Mouse (Mus musculus) kidney, adult 2 months (tissue): ENCODE measurements around the gene Abcc10. TPM values are rescaled to one million over a fixed set of nuclear protein-coding genes. Genes with fewer than 3 reads are reported as not detected.
A peak's percentile ranks its signal among the peaks of the same experiment; 100 is the strongest.

Experiments
- DNase-seq: peaks from one replicate; pipeline ENCODE4 v3.0.0; 2021
- H3K27ac ChIP-seq: fragments of 200-500 bp; 2 replicates; pipeline ENCODE4 v1.5.1; 2012; ENCODE audit warnings: low read depth, low read length, control low read depth, inconsistent platforms; ENCODE audit not compliant: insufficient read depth
- H3K27me3 ChIP-seq: fragments of 200-500 bp; replicated peaks from 2 replicates; pipeline ENCODE4 v1.6.1; 2012; ENCODE audit warnings: mild to moderate bottlenecking, moderate library complexity, low read length, inconsistent platforms; ENCODE audit not compliant: control insufficient read depth, insufficient read depth
- H3K36me3 ChIP-seq: fragments of 200-500 bp; 2 replicates; pipeline ENCODE4 v1.6.1; 2012; ENCODE audit warnings: mild to moderate bottlenecking, moderate library complexity, low read length, inconsistent platforms; ENCODE audit not compliant: control insufficient read depth, insufficient read depth
- H3K4me1 ChIP-seq: fragments of 200-500 bp; 2 replicates; pipeline ENCODE4 v1.6.1; 2011; ENCODE audit warnings: low read length; ENCODE audit not compliant: control insufficient read depth, insufficient read depth
- H3K4me3 ChIP-seq: fragments of 200-500 bp; 2 replicates; pipeline ENCODE4 v1.5.1; 2011; ENCODE audit warnings: mild to moderate bottlenecking, low read depth, low read length, control low read depth; ENCODE audit not compliant: insufficient read depth
- CTCF ChIP-seq: fragments of 200-500 bp; conservative IDR thresholded peaks from 2 replicates; pipeline ENCODE4 v1.5.1; 2011; ENCODE audit warnings: low read depth, mild to moderate bottlenecking, control low read depth, low read length, moderate library complexity, mixed read lengths; ENCODE audit not compliant: insufficient read depth, insufficient read length
- POLR2A ChIP-seq: fragments of 200-500 bp; IDR thresholded peaks from one replicate; pipeline ENCODE4 v1.6.1; 2011; ENCODE audit warnings: low read depth, low read length, control low read depth
- WGBS: fragments of 180-500 bp; shearing (Covaris S2); methylation state at CpG from one replicate; pipeline ENCODE4 v1.1.7; 2018; 5-methylcytosine and 5-hydroxymethylcytosine counted together
- polyA plus RNA-seq: library from polyadenylated mRNA; depleted of rRNA; stranded (reverse); fragments of >200 nt; gene quantifications from 2 replicates; pipeline ENCODE4 v1.2.3, GENCODE M21; 2012

The Abcc10 gene
- polyA plus RNA-seq, 1 experiment: 16.8 TPM

DNA sequence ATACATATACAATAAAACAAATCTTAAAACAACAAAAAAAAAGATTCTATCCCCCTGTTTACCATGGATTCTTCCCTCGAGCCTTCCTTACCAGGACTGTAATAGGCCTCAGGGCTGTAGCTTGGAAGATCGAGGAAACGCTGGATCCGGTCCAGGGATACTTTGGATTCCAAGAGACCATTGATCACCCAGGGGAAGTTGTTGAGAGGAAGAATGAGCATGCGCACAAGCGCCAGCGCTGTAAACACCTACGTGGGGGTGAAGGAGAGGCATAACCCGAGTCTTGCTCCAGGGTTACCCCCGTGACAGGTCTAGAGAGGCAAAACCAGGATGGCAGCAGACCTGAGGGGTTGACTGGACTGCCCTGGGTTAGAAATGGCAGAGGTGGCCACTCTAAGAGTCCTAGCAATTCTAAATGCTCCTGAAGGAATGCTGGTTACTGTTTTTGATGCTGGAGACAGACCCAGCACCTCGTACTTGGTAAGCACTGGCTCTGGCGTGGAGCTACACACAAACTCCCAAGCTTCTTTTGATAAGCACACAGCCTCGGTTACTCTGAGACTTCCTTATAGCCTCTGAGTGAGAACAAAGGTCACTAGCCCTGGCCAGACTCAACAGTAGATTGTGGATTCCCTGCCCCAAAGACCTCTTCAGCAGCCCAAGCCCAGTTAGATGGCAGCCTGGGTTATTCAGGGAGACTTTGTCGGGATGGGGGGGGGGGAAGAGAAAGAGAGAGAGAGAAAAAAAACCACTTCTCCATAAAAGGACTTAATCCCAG is 5.9 kb downstream of the Abcc10 start:
- 84% methylated on average over 14 of the region's 14 CpGs for WGBS
- Histone ChIP-seq H3K4me3 (no peak overlapping the region), H3K27ac (no peak overlapping the region), H3K4me1 (0 out of 2 replicates have a peak, but pooled peaks cover 7% of the 10 kb centered on the region), H3K27me3 (no peaks in the 10 kb centered on the region), H3K36me3 (no peaks in the 10 kb centered on the region)
- peak; percentile 46 for DNase-seq
- TF ChIP-seq CTCF (no peak), POLR2A (no peak)

DNA sequence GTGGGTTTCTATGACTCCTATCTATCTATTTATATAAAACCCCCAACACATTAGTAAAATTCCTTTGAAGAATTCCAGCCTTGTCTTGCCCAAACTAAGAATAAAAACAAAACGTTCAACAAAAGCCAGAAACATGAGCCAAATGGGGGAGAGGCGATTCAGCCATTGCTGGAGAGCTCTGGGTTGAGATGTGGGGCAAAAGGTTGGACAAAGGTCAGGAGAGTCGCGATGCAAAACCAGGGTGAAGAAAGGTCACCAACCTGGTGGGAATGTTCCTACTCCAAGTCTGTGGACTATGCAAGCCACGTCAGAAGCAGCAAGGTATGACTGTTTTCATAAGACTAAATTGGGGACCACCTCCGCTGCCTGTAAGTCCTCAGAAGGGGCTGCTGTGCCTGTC is 7.7 kb downstream of the Abcc10 start:
- H3K4me1 ChIP-seq: 0 out of 2 replicates have a peak, but pooled peaks cover 3% of the 10 kb centered on the region
- H3K27ac ChIP-seq: no peak overlapping the region
- DNase-seq: peak; percentile 36
- no peaks in the 10 kb centered on the region for H3K36me3 ChIP-seq
- H3K27me3 ChIP-seq: no peaks in the 10 kb centered on the region
- no peak overlapping the region for H3K4me3 ChIP-seq
- TF ChIP-seq POLR2A (no peak), CTCF (no peak)
- 47% methylated on average over 6 of the region's 6 CpGs for WGBS

DNA sequence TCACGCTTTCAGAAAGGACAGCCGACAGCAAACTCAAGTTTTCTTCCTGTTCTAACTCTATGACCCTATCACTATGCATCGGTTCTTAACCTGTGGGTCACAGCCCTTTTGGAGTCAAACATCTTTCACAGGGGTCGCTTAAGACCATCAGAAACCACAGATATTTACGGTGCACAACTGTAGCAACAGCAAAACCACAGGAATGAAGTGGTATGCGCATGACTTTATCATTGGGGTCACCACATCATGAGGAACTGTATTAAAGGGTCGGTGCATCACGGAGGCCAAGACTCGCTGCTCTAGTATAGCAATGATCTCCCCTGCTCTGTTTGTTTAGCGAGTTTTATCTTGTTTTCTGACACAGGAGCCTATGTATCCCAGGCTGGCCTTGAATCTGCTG is 12.3 kb downstream of the Abcc10 start:
- no peaks in the 10 kb centered on the region for H3K36me3 ChIP-seq
- H3K27ac ChIP-seq: no peak overlapping the region
- WGBS: 85% methylated on average over 10 of the region's 10 CpGs
- no peak overlapping the region for H3K4me3 ChIP-seq
- 0 out of 2 replicates have a peak, but pooled peaks cover 3% of the 10 kb centered on the region for H3K4me1 ChIP-seq
- DNase-seq: no peak
- H3K27me3 ChIP-seq: no peaks in the 10 kb centered on the region
- TF ChIP-seq POLR2A (no peak), CTCF (no peak)

DNA sequence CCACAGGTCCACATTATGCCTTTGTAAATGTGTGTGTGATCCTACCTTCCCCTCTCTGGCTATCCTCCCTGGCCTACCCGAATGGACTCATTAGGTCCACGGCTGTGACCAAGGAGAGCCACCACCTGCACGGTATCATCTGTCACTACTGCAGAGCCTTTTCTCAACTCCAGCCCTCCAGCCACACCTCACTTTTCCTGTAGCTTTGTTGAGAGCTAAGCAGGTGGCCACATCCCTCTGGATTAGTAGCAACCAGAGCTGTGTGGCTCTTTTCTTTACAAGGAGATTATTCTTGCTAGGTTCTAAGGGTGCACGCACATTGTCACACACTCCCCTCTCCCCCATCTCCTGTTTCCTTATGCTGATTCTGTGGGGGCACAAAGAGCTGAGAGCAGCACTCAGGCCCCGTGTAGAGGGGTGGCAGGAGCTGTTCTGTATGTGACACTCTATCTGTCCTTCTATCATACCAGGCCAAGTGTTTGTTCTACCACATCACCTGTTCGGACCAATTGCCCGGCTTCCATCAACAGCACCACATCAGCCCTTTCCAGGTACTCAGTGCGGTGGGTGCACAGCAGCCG is 14.9 kb downstream of the Abcc10 start:
- Histone ChIP-seq H3K4me3 (no peak overlapping the region), H3K4me1 (no peaks in the 10 kb centered on the region), H3K27ac (no peak overlapping the region), H3K36me3 (no peaks in the 10 kb centered on the region), H3K27me3 (no peaks in the 10 kb centered on the region)
- 81% methylated on average over 9 of the region's 9 CpGs for WGBS
- TF ChIP-seq POLR2A: no peak
- no peak for TF ChIP-seq CTCF
- no peak for DNase-seq

DNA sequence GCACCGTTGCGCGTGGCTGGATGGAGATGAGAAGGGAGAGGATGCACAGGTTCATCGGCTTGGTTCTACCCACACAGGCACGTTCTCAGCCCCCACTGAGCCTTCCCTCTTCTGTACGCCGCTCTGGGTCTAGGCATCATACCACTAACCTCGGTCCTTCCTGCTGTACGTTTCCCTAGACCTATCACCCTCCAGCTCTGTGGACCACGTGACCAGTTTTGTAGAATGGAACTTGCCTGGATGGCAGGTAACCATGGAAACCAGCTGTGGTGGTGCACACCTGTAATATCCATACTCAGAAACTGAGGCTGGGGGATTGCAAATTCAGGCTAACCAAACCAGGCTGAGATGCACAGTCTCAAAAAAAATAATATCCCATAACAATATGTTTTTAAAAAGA is 17.6 kb downstream of the Abcc10 start:
- no peaks in the 10 kb centered on the region for H3K27me3 ChIP-seq
- no peak for DNase-seq
- H3K4me1 ChIP-seq: no peaks in the 10 kb centered on the region
- H3K4me3 ChIP-seq: no peak overlapping the region
- WGBS: 83% methylated on average over 10 of the region's 10 CpGs
- H3K27ac ChIP-seq: no peak overlapping the region
- TF ChIP-seq CTCF (no peak), POLR2A (no peak)
- no peaks in the 10 kb centered on the region for H3K36me3 ChIP-seq

DNA sequence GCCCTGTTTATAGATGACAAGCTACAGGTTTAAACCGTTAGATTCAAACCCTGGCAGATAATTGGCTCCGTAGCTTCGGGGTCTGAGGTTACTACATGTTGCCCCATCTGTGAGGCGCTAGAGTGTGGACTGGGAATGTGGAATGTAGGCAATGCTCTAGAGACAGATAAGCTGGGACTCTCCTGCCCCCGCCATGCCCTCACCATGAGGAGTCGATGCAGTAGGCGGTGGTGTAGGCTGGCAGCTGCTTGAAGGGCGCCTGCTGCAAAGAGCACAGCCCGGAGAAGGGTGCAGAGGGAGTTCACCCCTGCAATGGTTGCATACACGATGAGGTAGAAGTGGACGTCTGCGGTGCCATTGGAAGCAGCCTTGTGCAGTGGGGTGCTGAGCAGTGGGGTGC is 18.3 kb downstream of the Abcc10 start:
- no peak overlapping the region for H3K4me3 ChIP-seq
- no peak overlapping the region for H3K27ac ChIP-seq
- no peaks in the 10 kb centered on the region for H3K27me3 ChIP-seq
- no peak for DNase-seq
- no peaks in the 10 kb centered on the region for H3K36me3 ChIP-seq
- TF ChIP-seq CTCF (no peak), POLR2A (no peak)
- no peaks in the 10 kb centered on the region for H3K4me1 ChIP-seq
- WGBS: 85% methylated on average over 12 of the region's 12 CpGs

DNA sequence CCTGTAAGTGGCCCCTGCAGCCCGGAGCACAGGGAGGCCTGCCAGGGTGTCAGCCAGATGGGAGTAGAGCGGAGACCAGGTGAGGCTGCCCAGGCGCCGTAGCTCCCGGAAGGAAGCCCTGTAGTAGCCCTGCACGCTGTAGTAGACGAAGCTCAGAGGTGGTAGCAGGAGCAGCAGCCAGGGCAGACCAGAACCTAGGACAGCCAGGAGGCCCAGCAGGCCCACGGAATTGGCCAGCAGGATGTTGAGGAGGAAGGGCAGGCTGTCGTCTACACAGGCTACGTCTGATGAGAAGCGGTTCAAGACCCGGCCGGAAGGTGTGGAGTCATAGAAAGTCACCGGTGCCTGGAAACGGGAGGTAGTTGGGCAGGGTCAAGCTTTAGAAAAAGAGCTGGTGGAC is 21.2 kb downstream of the Abcc10 start:
- no peaks in the 10 kb centered on the region for H3K27me3 ChIP-seq
- H3K4me1 ChIP-seq: no peaks in the 10 kb centered on the region
- no peak for TF ChIP-seq CTCF
- TF ChIP-seq POLR2A: no peak
- no peaks in the 10 kb centered on the region for H3K36me3 ChIP-seq
- H3K4me3 ChIP-seq: no peak overlapping the region
- H3K27ac ChIP-seq: no peak overlapping the region
- 91% methylated on average over 15 of the region's 15 CpGs for WGBS
- no peak for DNase-seq
